Mouse (Mus musculus) frontal cortex, postnatal 36 days (tissue): ENCODE data around the gene Pex14.
"Not testable (repeated sequence)": the region's sequence is repeated elsewhere in the genome, so short reads cannot be mapped to it uniquely, and the experiment has no call there.

Source experiments
- DNase-seq, 2 experiments: peaks; one replicate each; pipeline ENCODE4 v3.0.0; 2022; ENCODE audit warnings: low spot score in 2 of 2

The Pex14 gene

GRCm38 (mm10) chr4:149099369-149100017 is at the start of gene Pex14:
TSS of gene Pex14 (minus strand) at chr4:149099876.
- DNase-seq, result peak; percentile 89 to 93

- no peak for DNase-seq
These were observed 49.5 kb upstream of the Pex14 start for GRCm38 (mm10) chr4:149149196-149149595.

- DNase-seq, result no peak
These were observed 48.4 kb upstream of the Pex14 start for GRCm38 (mm10) chr4:149148084-149148483.

DNA sequence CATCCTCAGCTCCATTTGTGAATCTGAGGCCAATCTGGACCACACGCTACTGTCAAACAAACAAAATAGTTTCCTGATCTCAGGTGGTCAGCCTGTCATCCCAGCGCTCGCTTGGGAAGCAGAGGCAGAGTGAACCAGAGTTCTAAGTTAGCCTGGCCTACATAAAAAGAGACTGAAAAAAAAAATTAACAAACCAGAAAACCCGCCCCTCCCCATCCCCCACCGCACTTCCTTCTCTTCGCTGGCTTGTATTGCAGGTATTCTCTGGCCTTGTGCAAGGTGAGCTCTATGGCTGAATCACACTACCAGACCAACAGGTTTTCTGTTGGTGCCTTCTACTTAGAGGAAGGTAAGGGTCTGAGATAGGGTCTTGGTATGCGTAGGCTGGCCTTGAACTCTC is 47.9 kb upstream of the Pex14 start:
- no peak for DNase-seq

DNA sequence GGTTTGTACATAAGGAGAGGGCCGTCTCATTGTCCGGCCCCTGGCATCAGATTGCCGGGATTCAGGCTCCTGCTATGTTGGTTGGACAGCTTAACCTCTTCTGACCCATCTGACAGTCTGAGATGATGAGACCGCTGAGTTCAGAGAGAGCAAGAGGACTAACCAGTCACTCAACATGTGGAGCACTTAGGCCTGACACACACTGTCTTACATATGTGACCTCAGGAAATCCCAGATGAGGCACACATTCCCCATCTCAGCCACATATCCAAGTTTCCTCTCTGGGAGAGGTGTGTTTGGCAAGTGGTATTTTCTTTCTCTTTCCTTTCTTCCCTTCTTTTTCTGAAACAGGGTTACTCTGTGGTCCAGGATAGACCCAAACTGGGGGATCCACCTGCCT is 45.5 kb upstream of the Pex14 start:
- no peak for DNase-seq

DNA sequence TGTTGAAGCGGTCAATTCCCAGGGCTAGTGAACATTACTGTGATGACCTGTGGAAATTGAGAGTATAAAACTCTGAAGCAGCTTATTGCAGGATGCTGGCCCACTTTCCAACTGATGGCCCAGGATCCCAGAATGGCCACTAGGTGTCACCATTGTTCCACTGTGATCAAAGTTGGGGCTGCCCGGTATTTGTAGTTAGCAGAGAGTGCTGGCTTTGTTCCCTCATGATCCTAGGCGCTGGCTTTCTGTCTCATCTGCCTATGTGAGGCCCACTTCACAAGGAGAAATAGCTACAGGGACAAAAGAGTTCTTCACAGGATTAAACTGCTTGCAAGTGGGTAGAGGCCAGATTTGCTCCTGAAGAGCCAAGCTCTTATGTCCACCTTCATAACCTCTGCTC is 44.8 kb upstream of the Pex14 start:
- DNase-seq, result peak; percentile 83 to 88

DNA sequence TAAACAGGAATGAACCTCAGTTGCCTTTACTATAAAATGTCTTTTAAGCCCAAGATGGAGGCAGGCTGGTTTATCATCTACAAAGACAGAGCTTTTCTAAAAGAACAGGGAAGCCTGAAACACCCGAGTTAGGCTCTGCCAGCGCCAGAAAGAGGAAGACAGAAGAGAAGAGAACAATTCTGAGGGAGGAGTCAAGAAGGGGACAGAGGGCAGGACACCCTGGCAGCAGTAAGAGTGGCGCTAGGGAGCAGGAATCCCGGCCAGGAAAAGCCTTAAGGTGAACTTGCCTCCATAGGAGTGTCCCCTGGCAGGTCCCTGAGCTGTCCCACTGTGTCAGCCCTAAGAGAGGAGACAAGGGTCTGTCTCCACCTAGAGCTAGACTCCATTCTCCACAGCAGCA is 43.9 kb upstream of the Pex14 start:
- no peak for DNase-seq

- no peak for DNase-seq
These were observed 38.8 kb upstream of the Pex14 start for GRCm38 (mm10) chr4:149138515-149138914.

GRCm38 (mm10) chr4:149136982-149137770 is 37.5 kb upstream of the Pex14 start, which contains the start of gene Cenps:
TSS of gene Cenps (minus strand) at chr4:149137629.
- DNase-seq, result peak; percentile 89 to 90

- no peak for DNase-seq
These were observed 36.6 kb upstream of the Pex14 start for GRCm38 (mm10) chr4:149136116-149136850.

DNA sequence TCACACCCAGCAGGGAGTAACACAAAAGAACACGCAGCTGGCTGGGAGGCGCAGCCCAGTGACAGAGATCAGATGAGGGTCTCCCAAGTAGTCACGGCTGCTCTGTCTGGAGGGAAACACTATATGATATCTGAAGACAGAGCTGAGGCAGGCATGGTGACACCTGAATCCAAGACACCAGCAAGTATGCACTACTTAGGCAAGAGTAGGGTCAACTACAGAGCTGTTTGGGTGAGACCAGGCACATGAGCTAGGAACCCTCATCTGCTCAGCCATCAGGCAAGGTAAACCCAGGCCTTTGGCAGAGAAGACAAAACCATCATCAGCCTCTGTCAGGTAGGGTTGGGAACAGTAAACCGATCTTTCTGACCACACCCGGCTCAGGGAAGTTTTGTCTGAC is 33.7 kb upstream of the Pex14 start:
- DNase-seq, result no peak

DNA sequence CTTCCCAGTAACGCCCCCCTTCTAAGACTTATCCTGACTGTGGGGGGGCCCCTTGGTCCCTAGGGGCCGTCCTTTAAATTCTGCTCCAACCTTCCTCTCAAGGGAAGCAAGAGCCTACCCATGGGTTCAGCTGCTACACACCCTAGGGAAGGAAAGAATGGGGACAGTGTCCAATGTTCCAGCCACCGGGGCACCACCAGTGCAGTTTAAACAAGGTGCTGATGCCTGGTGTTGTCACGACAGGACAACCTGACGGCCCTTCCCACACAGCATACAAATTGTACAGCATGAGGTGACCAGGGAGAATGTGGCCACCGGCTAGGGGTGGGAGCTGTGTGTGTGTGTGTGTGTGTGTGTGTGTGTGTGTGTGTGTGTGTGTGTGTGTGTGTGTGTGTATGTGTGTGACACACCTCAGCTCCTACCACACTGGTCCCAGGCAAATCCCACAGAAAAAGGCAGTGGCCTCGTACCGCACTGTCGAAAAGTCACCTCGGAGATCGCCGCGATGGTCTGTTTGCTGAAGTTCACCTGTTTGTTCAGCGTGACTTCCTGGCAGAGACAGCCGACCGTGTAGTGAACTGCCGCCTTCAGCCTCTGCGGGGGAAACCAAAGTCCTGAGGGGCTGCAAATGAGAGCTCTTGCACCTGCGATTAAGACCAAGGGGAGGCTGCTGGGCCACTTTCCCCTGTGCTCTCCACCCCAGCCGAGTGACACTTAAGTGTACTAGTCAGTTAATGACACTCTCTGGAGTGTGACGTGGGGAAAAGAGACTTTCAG is 32.3 kb upstream of the Pex14 start:
- DNase-seq, result no peak

DNA sequence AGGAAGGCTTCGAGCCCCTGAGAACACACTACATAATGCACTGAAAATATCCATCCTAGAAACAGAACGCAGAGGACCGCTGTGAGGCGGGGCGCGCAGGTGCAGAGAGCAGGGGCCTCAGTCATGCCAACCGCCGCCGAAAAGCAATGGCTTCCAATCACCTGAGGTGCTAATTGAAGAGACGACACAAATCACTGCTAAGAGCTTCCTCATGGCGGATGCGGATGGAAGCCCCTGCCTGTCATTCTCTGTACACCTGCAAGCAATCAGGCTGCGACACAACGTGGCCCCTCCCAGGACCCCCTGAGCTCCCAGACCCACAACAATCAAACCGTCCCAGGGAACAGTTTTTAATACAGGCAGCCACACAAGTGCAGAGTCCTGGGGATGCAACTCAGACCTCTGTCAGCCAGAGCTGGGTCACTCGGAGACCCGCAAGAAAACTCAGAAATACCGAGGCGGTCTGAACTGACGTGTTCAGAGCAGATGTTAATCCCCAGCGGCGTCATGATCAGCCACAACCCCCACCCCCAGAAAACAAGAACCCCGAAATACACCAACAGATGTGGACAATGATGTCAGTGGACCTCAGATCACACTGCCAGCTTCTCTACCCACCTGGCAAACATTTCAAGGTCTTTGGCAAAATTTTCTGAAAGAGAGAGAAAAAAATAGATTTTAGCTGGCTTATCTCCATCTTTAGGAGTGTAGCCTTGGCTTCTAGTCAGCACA is 31.5 kb upstream of the Pex14 start:
- no peak for DNase-seq

DNA sequence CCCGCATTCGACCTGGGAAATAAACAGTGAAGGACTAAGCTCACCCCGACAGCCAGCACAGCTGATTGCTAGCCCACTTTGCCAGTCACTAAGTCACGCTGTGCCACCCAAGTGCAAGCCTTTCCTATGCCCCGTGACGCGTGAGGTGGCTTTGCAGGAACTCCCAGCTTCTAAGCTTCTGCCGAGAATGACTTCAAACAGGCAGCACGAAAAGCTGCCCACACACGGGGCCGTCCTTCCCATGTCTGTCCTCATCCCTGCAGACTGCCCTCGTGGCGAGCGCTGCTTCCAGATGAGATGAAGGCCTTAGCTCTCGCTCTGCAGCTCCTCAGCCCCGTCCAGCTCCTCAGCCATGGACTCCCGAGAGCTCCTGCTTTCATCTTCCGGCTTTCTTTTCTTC is 28.8 kb upstream of the Pex14 start:
- DNase-seq, result peak in 1 of 2 experiments; percentile 25

DNA sequence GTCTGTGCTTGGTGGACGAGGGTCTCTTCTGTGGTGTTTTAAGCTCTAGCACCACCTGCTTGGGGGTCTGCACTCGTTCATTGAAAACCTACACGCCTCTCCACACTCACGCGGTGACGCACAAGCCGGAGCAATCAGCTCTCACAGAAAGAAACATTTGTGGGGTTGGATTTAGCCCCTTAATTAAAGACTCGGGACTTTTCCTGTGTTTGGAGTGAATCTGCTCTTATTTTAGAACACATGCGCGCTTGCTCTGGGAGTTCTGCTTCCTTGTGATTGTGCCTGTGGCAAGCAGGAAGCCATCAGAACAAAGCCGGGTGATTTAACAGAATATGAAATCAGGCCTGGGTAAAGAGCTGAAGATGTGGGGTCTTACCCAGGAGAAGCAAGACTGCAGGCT is 27.0 kb upstream of the Pex14 start, which contains the start of gene Cort:
Gene Cort (minus strand): TSS at position 101 of the 400 bp plus-strand sequence.
- DNase-seq, result no peak

GRCm38 (mm10) chr4:149126115-149126509 is 26.4 kb upstream of the Pex14 start:
- no peak for DNase-seq

DNA sequence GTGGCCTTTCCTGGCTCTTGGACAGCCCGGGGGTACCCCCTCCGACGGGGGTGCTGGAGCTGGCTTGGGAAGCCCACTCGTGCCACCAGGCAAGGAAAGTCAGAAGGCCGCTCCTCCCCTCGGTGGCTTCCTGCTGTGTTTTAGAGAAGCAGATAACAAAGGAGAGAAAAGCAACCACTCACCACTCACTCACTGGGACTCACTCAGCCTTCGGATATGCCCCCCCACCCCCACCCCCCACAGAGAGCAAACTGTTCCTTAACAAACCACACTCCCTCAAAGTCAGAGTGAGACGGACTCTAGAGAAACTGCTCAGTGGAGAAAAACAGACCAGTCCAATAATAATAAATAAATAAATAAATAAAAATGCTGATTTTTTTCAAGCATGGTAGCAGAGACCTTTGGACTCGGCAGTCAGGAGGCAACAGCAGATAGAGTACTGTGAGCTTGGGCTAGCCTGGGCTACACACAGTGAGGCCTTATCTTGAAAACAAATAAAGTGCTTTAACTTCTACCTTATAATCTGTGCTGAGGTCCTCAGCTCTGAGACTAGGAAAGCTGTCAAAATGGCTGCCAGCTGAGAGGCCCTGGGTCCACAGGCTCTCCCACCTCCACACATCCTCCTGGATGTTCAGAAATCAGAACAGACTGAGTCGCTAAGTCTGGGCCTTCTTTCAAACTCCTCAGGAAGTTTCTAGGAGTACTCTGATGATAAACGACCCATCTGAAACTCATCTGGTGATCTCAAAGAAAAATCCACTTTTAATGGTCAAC is 25.9 kb upstream of the Pex14 start:
- no peak for DNase-seq

- no peak for DNase-seq
These were observed 23.8 kb upstream of the Pex14 start for GRCm38 (mm10) chr4:149123432-149123831.

GRCm38 (mm10) chr4:149119978-149120562 is 20.4 kb upstream of the Pex14 start:
- DNase-seq, result not testable (repeated sequence)
